Mouse (Mus musculus): ENCODE data around the gene Gm36028. TPM values are rescaled to one million over a fixed set of nuclear protein-coding genes. Genes with fewer than 3 reads are reported as not detected.

The Gm36028 gene
- polyA plus RNA-seq, 2 experiments from 2014 or later = not detected

DNA sequence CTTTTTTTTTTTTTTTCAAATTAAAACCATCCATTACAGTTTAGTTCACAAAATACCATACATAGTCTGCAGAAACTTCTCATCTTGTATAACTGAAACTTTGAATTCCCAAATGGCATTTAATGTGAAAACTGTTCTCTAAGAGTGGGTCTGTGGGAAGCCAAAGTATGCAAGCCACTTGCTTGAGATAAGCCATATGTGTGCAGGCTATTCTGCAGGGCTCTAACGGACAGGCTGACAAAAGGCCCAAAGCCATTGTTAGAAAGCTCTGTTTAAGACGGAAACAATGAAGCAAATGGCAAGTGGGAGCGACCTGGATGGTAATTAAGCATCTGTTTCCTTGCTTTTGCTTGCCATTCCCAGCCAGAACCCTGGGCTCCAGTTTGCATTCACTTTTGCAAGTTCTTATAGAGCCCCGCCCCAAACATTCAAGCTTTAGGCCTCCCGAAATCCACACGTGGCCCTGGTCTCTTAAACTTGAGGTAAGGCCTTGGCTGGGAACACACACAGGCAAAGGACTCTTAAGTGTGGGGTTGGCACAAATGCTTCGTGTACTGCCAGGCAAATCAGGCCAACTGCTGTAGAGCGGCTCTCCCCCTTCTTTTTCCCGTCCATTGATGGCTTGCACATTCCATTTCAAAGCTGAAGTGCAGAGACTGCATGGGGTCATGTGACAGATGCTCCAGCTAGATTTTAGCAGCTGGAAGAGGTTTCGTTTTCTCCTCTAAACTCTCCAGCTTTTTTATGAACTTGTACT lies 51.9 kb downstream of the Gm36028 start:
- ATAC-seq = no peak

DNA sequence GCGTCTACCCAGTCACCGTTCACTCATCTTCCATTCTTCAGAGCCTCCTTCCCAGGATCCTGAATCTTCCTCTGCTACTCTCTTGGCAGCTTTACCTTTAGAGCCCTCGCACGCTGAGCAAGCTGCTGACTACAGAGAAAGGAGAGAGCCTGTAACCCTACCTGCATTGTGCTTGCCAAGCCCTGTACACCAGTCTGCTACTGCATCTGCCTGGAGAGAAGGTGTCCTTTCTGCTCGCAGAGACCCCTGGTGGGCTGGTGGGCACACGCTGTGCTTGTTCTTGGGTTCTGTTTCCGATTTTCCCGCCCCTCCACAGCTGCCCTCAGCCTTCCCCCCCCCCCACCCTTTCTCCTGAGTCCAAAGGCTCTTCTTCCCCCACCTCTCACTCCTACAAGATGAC lies 53.7 kb downstream of the Gm36028 start:
- no peak for ATAC-seq

GRCm38 (mm10) chr16:37805746-37806495 lies 55.0 kb downstream of the Gm36028 start:
- ATAC-seq = no peak

GRCm38 (mm10) chr16:37803387-37803950 lies 57.5 kb downstream of the Gm36028 start:
- ATAC-seq = no peak

DNA sequence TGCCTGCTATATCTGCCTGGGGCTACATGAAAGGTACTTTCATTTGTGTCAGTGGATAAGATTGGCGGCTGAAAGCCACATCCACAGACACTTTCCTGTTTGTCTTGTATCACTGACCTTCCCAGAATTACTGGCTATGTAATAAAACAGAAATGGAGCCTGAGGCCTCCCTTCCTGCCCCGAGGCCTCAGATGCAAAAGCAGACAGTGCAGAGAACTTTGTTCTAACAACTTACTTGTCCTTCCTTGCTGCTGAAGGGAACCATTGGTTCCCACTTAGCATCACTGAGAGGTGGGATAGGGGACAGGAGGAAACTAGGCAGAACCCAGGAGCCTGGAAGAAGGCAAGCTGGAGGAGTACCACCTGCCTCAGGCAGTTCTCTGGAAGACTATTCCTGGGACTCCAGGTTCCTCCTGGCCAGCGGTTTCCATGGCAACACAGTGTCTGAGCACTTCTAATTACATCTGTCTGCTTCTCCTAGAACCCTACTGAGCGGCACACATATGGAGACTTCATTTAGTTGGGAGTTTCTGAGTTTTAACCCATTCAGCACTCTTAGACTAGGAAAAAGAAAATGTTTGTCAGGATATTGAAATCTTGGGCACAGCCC lies 58.2 kb downstream of the Gm36028 start:
- ATAC-seq = no peak

GRCm38 (mm10) chr16:37801097-37801496 lies 59.8 kb downstream of the Gm36028 start:
- ATAC-seq = no peak

Other genes starting within 250 kb of the Gm36028 start
- gene Ndufb4, start 206.7 kb downstream of the Gm36028 start, polyA plus RNA-seq (2017; shearing (Covaris generic)) = 10 to 100 TPM; 49.1 to 64.4 TPM
- gene Fstl1, start 84.3 kb downstream of the Gm36028 start, polyA plus RNA-seq (2017; shearing (Covaris generic)) = under 1 TPM; 0.27 to 0.36 TPM
- 10 to 100 TPM; 19.6 to 21.5 TPM for gene Lrrc58, start 7.2 kb upstream of the Gm36028 start, polyA plus RNA-seq (2017; shearing (Covaris generic))
- gene Gpr156, start 55.4 kb upstream of the Gm36028 start, polyA plus RNA-seq (2017; shearing (Covaris generic)) = not detected
- 10 to 100 TPM; 53.4 to 61.7 TPM for gene Gsk3b, start 227.9 kb upstream of the Gm36028 start, polyA plus RNA-seq (2017; shearing (Covaris generic))

Data from CD4-positive, CD25-positive, alpha-beta regulatory T cell, adult 4 months (primary cell).